Mouse (Mus musculus) adrenal gland, adult 18-20 months (tissue): ENCODE results near the gene AI597479. TPM values are rescaled to one million over a fixed set of nuclear protein-coding genes. Genes with fewer than 3 reads are reported as not detected.
"Not testable (repeated sequence)": the region's sequence is repeated elsewhere in the genome, so short reads cannot be mapped to it uniquely, and the experiment has no call there.

Source experiments
- DNase-seq, 2 experiments: peaks; one replicate each; pipeline ENCODE4 v3.0.0; 2021 to 2022; ENCODE audit warnings: low spot score in 2 of 2
- total RNA-seq, 2 experiments: library from RNA; stranded (reverse); gene quantifications; 1 replicate in 1 of 2; 2 replicates in 1 of 2; pipeline ENCODE4 v1.2.3; 2021

Gene AI597479
- total RNA-seq, 2 experiments from 2014 or later = 18.8 to 19.4 TPM

GRCm38 (mm10) chr1:43122616-43123015 is 24.1 kb downstream of the AI597479 start:
- no peak for DNase-seq

GRCm38 (mm10) chr1:43124726-43125125 is 26.2 kb downstream of the AI597479 start:
- no peak for DNase-seq

- DNase-seq = no peak
These were observed 28.7 kb downstream of the AI597479 start for GRCm38 (mm10) chr1:43127196-43127595.

- DNase-seq = no peak
These were observed 29.5 kb downstream of the AI597479 start for GRCm38 (mm10) chr1:43127820-43128610.

- DNase-seq = no peak
These were observed 31.9 kb downstream of the AI597479 start for GRCm38 (mm10) chr1:43130219-43130981.

GRCm38 (mm10) chr1:43131591-43131990 is 33.1 kb downstream of the AI597479 start:
- no peak for DNase-seq

- DNase-seq = not testable (repeated sequence)
These were observed 38.0 kb downstream of the AI597479 start for GRCm38 (mm10) chr1:43136488-43137029.

- no peak for DNase-seq
These were observed 38.8 kb downstream of the AI597479 start for GRCm38 (mm10) chr1:43137334-43137733.

- DNase-seq = no peak
These were observed 39.8 kb downstream of the AI597479 start for GRCm38 (mm10) chr1:43138268-43138812.

GRCm38 (mm10) chr1:43139587-43140266 is 41.2 kb downstream of the AI597479 start:
- DNase-seq = peak; percentile 76 to 83

- DNase-seq = no peak
These were observed 43.0 kb downstream of the AI597479 start for GRCm38 (mm10) chr1:43141555-43141961.

GRCm38 (mm10) chr1:43142849-43143248 is 44.3 kb downstream of the AI597479 start:
- no peak for DNase-seq

GRCm38 (mm10) chr1:43143284-43143683 is 44.8 kb downstream of the AI597479 start:
- DNase-seq = no peak

GRCm38 (mm10) chr1:43143791-43144190 is 45.3 kb downstream of the AI597479 start:
- no peak for DNase-seq

- DNase-seq = no peak
These were observed 45.9 kb downstream of the AI597479 start for GRCm38 (mm10) chr1:43144338-43144906.

GRCm38 (mm10) chr1:43145388-43145787 is 46.9 kb downstream of the AI597479 start:
- no peak for DNase-seq

- DNase-seq = no peak
These were observed 49.0 kb downstream of the AI597479 start for GRCm38 (mm10) chr1:43147474-43147873.

GRCm38 (mm10) chr1:43150225-43150624 is 51.7 kb downstream of the AI597479 start:
- no peak for DNase-seq

- DNase-seq = no peak
These were observed 54.1 kb downstream of the AI597479 start for GRCm38 (mm10) chr1:43152626-43153025.

GRCm38 (mm10) chr1:43153538-43153937 is 55.0 kb downstream of the AI597479 start:
- DNase-seq = no peak

GRCm38 (mm10) chr1:43154491-43154890 is 56.0 kb downstream of the AI597479 start:
- no peak for DNase-seq
